Mouse (Mus musculus) embryonic facial prominence, embryonic 13.5 days (tissue): ENCODE data around the gene Sycp2l. TPM values are rescaled to one million over a fixed set of nuclear protein-coding genes. Genes with fewer than 3 reads are reported as not detected.

Experiments used
- ATAC-seq: fragments of 200-750 bp; cut with Nextera tagmentation; 2 replicates; pipeline ENCODE4 v1.8.0; 2017; ENCODE audit warnings: low read depth; ENCODE audit not compliant: insufficient number of reproducible peaks, insufficient read depth, low FRiP score, low TSS enrichment
- H3K27ac ChIP-seq: fragments of 300-500 bp; sonication (generic); 2 replicates; pipeline ENCODE4 v1.5.1; 2015; ENCODE audit warnings: moderate library complexity, mild to moderate bottlenecking, inconsistent platforms
- H3K27me3 ChIP-seq: fragments of 300-500 bp; sonication (generic); 2 replicates; pipeline ENCODE4 v1.6.1; 2015; ENCODE audit warnings: mild to moderate bottlenecking, inconsistent platforms
- H3K36me3 ChIP-seq: fragments of 300-500 bp; sonication (generic); 2 replicates; pipeline ENCODE4 v1.6.1; 2015; ENCODE audit warnings: mild to moderate bottlenecking, inconsistent platforms
- H3K4me1 ChIP-seq: fragments of 300-500 bp; sonication (generic); 2 replicates; pipeline ENCODE4 v1.6.1; 2015; ENCODE audit warnings: inconsistent platforms
- H3K4me2 ChIP-seq: fragments of 300-500 bp; sonication (generic); 2 replicates; pipeline ENCODE4 v1.6.1; 2015; ENCODE audit warnings: moderate library complexity, mild to moderate bottlenecking, inconsistent platforms
- H3K4me3 ChIP-seq: fragments of 300-500 bp; sonication (generic); 2 replicates; pipeline ENCODE4 v1.5.1; 2015; ENCODE audit warnings: mild to moderate bottlenecking, inconsistent platforms
- H3K9ac ChIP-seq: fragments of 300-500 bp; sonication (generic); 2 replicates; pipeline ENCODE4 v1.6.1; 2015; ENCODE audit warnings: mild to moderate bottlenecking, inconsistent platforms
- H3K9me3 ChIP-seq: fragments of 300-500 bp; sonication (generic); 2 replicates; pipeline ENCODE4 v1.6.1; 2016; ENCODE audit warnings: inconsistent platforms
- WGBS: fragments of 180-500 bp; shearing (Covaris S2); methylation state at CpG from one replicate; pipeline ENCODE4 v1.1.7; 2015; ENCODE audit warnings: mixed read lengths; 5-methylcytosine and 5-hydroxymethylcytosine counted together
- polyA plus RNA-seq: library from polyadenylated mRNA; unstranded; fragments of >200 nt; fragmentation: Nextera tagmentation; extraction: Ambion mirVana; gene quantifications from 2 replicates; pipeline ENCODE4 v1.2.1, GENCODE M21; 2015

The Sycp2l gene
- polyA plus RNA-seq, 1 experiment from 2014 or later = 0.11 TPM

GRCm38 (mm10) chr13:41091271-41091670 lies 22.8 kb upstream of the Sycp2l start:
- Histone ChIP-seq H3K4me1 (no peaks in the 10 kb centered on the region), H3K36me3 (no peaks in the 10 kb centered on the region), H3K4me3 (no peak overlapping the region), H3K9ac (no peak overlapping the region), H3K4me2 (no peak overlapping the region), H3K27ac (no peak overlapping the region), H3K9me3 (no peaks in the 10 kb centered on the region), H3K27me3 (peaks cover 5% of the 10 kb centered on the region; the same call in 1 of the 2 replicates)
- no peak for ATAC-seq
- WGBS = 47% methylated on average over 10 of the region's 10 CpGs

GRCm38 (mm10) chr13:41094160-41094559 lies 19.9 kb upstream of the Sycp2l start:
- no peak for ATAC-seq
- H3K4me2 ChIP-seq = no peak overlapping the region
- H3K9ac ChIP-seq = no peak overlapping the region
- no peak overlapping the region for H3K27ac ChIP-seq
- no peaks in the 10 kb centered on the region for H3K4me1 ChIP-seq
- H3K4me3 ChIP-seq = no peak overlapping the region
- 87% methylated on average over 10 of the region's 10 CpGs for WGBS
- no peaks in the 10 kb centered on the region for H3K36me3 ChIP-seq
- peaks cover 5% of the 10 kb centered on the region; the same call in 1 of the 2 replicates for H3K27me3 ChIP-seq
- H3K9me3 ChIP-seq = no peaks in the 10 kb centered on the region

GRCm38 (mm10) chr13:41097324-41098058 lies 16.6 kb upstream of the Sycp2l start:
- no peaks in the 10 kb centered on the region for H3K4me1 ChIP-seq
- H3K36me3 ChIP-seq = no peaks in the 10 kb centered on the region
- 72% methylated on average over 16 of the region's 16 CpGs for WGBS
- no peak overlapping the region for H3K4me2 ChIP-seq
- no peak overlapping the region for H3K4me3 ChIP-seq
- no peak overlapping the region for H3K9ac ChIP-seq
- ATAC-seq = no peak
- H3K27ac ChIP-seq = no peak overlapping the region
- H3K27me3 ChIP-seq = no peaks in the 10 kb centered on the region
- no peaks in the 10 kb centered on the region for H3K9me3 ChIP-seq

GRCm38 (mm10) chr13:41098325-41098724 lies 15.8 kb upstream of the Sycp2l start:
- H3K9me3 ChIP-seq = 0 out of 2 replicates have a peak, but pooled peaks cover 2% of the 10 kb centered on the region
- H3K9ac ChIP-seq = no peak overlapping the region
- ATAC-seq = no peak
- no peak overlapping the region for H3K4me2 ChIP-seq
- no peak overlapping the region for H3K27ac ChIP-seq
- H3K27me3 ChIP-seq = no peaks in the 10 kb centered on the region
- H3K4me3 ChIP-seq = no peak overlapping the region
- WGBS = 92% methylated on average over 15 of the region's 15 CpGs
- no peaks in the 10 kb centered on the region for H3K36me3 ChIP-seq
- no peaks in the 10 kb centered on the region for H3K4me1 ChIP-seq

GRCm38 (mm10) chr13:41100031-41100430 lies 14.1 kb upstream of the Sycp2l start:
- Histone ChIP-seq H3K4me1 (no peaks in the 10 kb centered on the region), H3K27ac (no peak overlapping the region), H3K27me3 (no peaks in the 10 kb centered on the region), H3K9me3 (0 out of 2 replicates have a peak, but pooled peaks cover 2% of the 10 kb centered on the region), H3K4me2 (no peak overlapping the region), H3K9ac (no peak overlapping the region), H3K36me3 (no peaks in the 10 kb centered on the region), H3K4me3 (no peak overlapping the region)
- WGBS = 96% methylated on average over 2 of the region's 2 CpGs
- no peak for ATAC-seq

- no peak overlapping the region for H3K27ac ChIP-seq
- WGBS = 62% methylated on average over 12 of the region's 12 CpGs
- no peak overlapping the region for H3K9ac ChIP-seq
- H3K4me2 ChIP-seq = no peak overlapping the region
- H3K4me1 ChIP-seq = no peaks in the 10 kb centered on the region
- H3K36me3 ChIP-seq = no peaks in the 10 kb centered on the region
- H3K27me3 ChIP-seq = no peaks in the 10 kb centered on the region
- H3K4me3 ChIP-seq = no peak overlapping the region
- ATAC-seq = no peak
- H3K9me3 ChIP-seq = 0 out of 2 replicates have a peak, but pooled peaks cover 2% of the 10 kb centered on the region
These were observed 10.1 kb upstream of the Sycp2l start for GRCm38 (mm10) chr13:41103841-41104525.

GRCm38 (mm10) chr13:41105541-41105940 lies 8.6 kb upstream of the Sycp2l start:
- Histone ChIP-seq H3K4me1 (no peaks in the 10 kb centered on the region), H3K4me3 (no peak overlapping the region)
- WGBS = 96% methylated on average over 13 of the region's 13 CpGs

GRCm38 (mm10) chr13:41110935-41111334 lies 3.2 kb upstream of the Sycp2l start, which contains the start of gene Gcm2:
Gene Gcm2 (minus strand): TSS chr13:41111035.
- no peak within 1 kb of the TSS for H3K9ac ChIP-seq
- ATAC-seq = no peak
- no peak within 1 kb of the TSS for H3K27ac ChIP-seq
- peaks cover 46% of the 10 kb centered on the region for H3K27me3 ChIP-seq
- H3K4me2 ChIP-seq = no peak within 1 kb of the TSS
- no peaks in the 10 kb centered on the region for H3K4me1 ChIP-seq
- no peaks in the 10 kb centered on the region for H3K36me3 ChIP-seq
- no peak within 1 kb of the TSS for H3K4me3 ChIP-seq
- no peaks in the 10 kb centered on the region for H3K9me3 ChIP-seq
- 79% methylated on average over 3 of the region's 3 CpGs for WGBS

More at GRCm38 (mm10) chr13:41105541-41105940, 8.6 kb upstream of the Sycp2l start:
- peaks cover 8% of the 10 kb centered on the region for H3K27me3 ChIP-seq
- 0 out of 2 replicates have a peak, but pooled peaks cover 2% of the 10 kb centered on the region for H3K9me3 ChIP-seq
- no peak overlapping the region for H3K27ac ChIP-seq
- no peak overlapping the region for H3K4me2 ChIP-seq
- ATAC-seq = no peak
- H3K36me3 ChIP-seq = no peaks in the 10 kb centered on the region
- no peak overlapping the region for H3K9ac ChIP-seq

GRCm38 (mm10) chr13:41119152-41119945 lies 5.2 kb downstream of the Sycp2l start:
- 26% methylated on average over 9 of the region's 9 CpGs for WGBS
- Histone ChIP-seq H3K9ac (no peak overlapping the region), H3K27ac (peak overlapping the region; percentile 33; the same call in 1 of the 2 replicates), H3K4me2 (no peak overlapping the region), H3K9me3 (no peaks in the 10 kb centered on the region), H3K4me3 (no peak overlapping the region), H3K4me1 (peaks cover 12% of the 10 kb centered on the region), H3K36me3 (no peaks in the 10 kb centered on the region), H3K27me3 (peaks cover 14% of the 10 kb centered on the region)
- no peak for ATAC-seq

- H3K4me2 ChIP-seq = no peak overlapping the region
- no peak overlapping the region for H3K4me3 ChIP-seq
- H3K27ac ChIP-seq = no peak overlapping the region
These were observed 9.6 kb downstream of the Sycp2l start for GRCm38 (mm10) chr13:41123666-41124225.

GRCm38 (mm10) chr13:41128326-41128725 lies 14.2 kb downstream of the Sycp2l start:
- no peak overlapping the region for H3K27ac ChIP-seq
- H3K4me1 ChIP-seq = no peaks in the 10 kb centered on the region
- H3K36me3 ChIP-seq = no peaks in the 10 kb centered on the region
- no peaks in the 10 kb centered on the region for H3K9me3 ChIP-seq
- H3K27me3 ChIP-seq = no peaks in the 10 kb centered on the region
- no peak overlapping the region for H3K4me2 ChIP-seq
- no peak overlapping the region for H3K9ac ChIP-seq
- 85% methylated on average over 8 of the region's 8 CpGs for WGBS
- no peak for ATAC-seq
- no peak overlapping the region for H3K4me3 ChIP-seq

More at GRCm38 (mm10) chr13:41123666-41124225, 9.6 kb downstream of the Sycp2l start:
- H3K27me3 ChIP-seq = no peaks in the 10 kb centered on the region
- H3K9ac ChIP-seq = no peak overlapping the region
- no peak for ATAC-seq
- WGBS = 43% methylated on average over 6 of the region's 6 CpGs
- peaks cover 12% of the 10 kb centered on the region for H3K4me1 ChIP-seq
- no peaks in the 10 kb centered on the region for H3K9me3 ChIP-seq
- no peaks in the 10 kb centered on the region for H3K36me3 ChIP-seq
